Mouse (Mus musculus): ENCODE data around the gene Rsrc2. TPM values are rescaled to one million over a fixed set of nuclear protein-coding genes. Genes with fewer than 3 reads are reported as not detected.
"Not testable (repeated sequence)": the region's sequence is repeated elsewhere in the genome, so short reads cannot be mapped to it uniquely, and the experiment has no call there.

The Rsrc2 gene
- polyA plus RNA-seq, 1 experiment, result 18.4 TPM

DNA sequence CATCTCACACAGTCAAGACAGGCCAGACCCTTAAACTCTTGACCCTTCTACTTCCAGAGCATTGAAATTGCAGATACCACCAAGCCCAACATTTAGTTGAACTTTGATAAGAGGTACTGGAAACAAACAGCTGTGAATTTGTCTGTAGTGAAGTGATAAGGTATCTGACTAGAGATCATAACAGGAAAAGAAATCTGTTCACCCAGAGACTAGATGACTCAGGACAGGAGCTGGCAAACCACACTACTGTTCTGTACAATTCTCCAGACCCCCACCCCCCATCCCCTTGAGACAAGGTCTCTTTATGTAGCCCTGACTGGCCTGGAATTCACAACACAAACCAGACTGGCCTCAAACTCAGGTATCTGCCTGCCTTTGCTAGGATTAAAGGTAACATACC lies 3.0 kb downstream of the Rsrc2 start:
- H3K4me2 ChIP-seq (ENCODE audit: low read depth), result peak overlapping the region; percentile 92
- H3ac ChIP-seq (ENCODE audit: control insufficient read depth, insufficient read length), result no peak overlapping the region
- H3K4me3 ChIP-seq, result peak overlapping the region; percentile 96
- TF ChIP-seq MYOG (IDR thresholded peaks at IDR 0.05; ENCODE audit: control insufficient read depth in 1 of 3, insufficient read depth in 1 of 3, insufficient read length in 2 of 3, low read depth in 2 of 3) (no peak), E2F4 (IDR thresholded peaks at IDR 0.05; ENCODE audit: insufficient read depth) (no peak), POLR2A (IDR thresholded peaks at IDR 0.05; ENCODE audit: insufficient read length, low read depth) (no peak), MAX (IDR thresholded peaks at IDR 0.05; ENCODE audit: low read depth) (no peak)
- peaks cover 31% of the 10 kb centered on the region for H3K36me3 ChIP-seq (ENCODE audit: control insufficient read depth, insufficient read depth)
- H3K27me3 ChIP-seq (ENCODE audit: control insufficient read depth, insufficient read depth, insufficient read length), result no peaks in the 10 kb centered on the region
- peaks cover 85% of the 10 kb centered on the region for H3K79me2 ChIP-seq (ENCODE audit: control insufficient read depth, insufficient read depth)

DNA sequence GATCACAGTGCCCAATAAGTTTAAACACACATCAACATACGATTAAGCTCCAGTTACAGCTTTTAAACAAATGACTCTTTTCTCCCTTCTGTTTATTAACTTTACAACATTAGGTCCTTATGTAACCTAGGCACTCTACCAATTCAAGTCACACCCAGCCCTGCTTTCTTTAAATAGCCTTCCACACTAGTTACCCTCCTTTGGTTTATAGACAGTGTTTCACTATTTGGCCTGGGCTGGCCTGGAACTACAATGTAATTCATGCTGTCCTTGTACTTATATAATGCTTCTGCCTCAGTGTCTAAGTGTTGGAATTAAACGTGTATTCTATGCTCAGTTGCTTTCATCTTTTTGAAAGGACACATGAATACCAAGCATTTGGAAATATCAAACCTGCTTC lies 4.9 kb downstream of the Rsrc2 start:
- no peak overlapping the region for H3K4me3 ChIP-seq
- H3K79me2 ChIP-seq (ENCODE audit: control insufficient read depth, insufficient read depth), result peaks cover 87% of the 10 kb centered on the region
- H3K4me2 ChIP-seq (ENCODE audit: low read depth), result no peak overlapping the region
- no peak overlapping the region for H3ac ChIP-seq (ENCODE audit: control insufficient read depth, insufficient read length)
- TF ChIP-seq TCF12 (IDR thresholded peaks at IDR 0.05; ENCODE audit: insufficient read depth, poor library complexity, severe bottlenecking) (no peak), MYOD1 (IDR thresholded peaks at IDR 0.05; ENCODE audit: control insufficient read depth in 1 of 3, insufficient read length in 2 of 3, low read depth in 2 of 3) (no peak), SRF (IDR thresholded peaks at IDR 0.05; ENCODE audit: control insufficient read depth, insufficient read length, low read depth) (no peak), MAX (IDR thresholded peaks at IDR 0.05; ENCODE audit: low read depth) (no peak)
- peaks cover 43% of the 10 kb centered on the region for H3K36me3 ChIP-seq (ENCODE audit: control insufficient read depth, insufficient read depth)
- H3K27me3 ChIP-seq (ENCODE audit: control insufficient read depth, insufficient read depth, insufficient read length), result no peaks in the 10 kb centered on the region

DNA sequence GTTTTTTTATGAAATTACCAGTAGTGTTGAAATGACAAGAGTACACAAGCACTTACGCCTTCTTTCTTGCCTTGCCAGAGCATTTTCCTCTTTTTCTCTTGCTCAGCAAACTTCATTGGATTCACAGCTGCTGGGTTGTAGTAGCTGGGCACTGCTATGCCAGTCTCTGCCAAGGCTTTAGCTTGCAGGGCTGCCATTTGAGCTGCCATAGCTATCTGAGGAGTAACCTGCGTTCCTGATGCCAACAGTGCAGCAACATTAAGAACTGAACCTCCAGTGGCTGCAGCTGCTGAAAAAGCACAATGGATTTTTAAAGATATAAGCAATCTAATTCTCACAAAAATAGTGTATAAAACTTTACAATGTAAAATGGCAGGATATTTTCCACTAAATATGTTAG lies 18.2 kb downstream of the Rsrc2 start:
- no peaks in the 10 kb centered on the region for H3K27me3 ChIP-seq (ENCODE audit: control insufficient read depth, insufficient read depth, insufficient read length)
- H3K4me2 ChIP-seq (ENCODE audit: low read depth), result no peak overlapping the region
- peaks cover 13% of the 10 kb centered on the region for H3K79me2 ChIP-seq (ENCODE audit: control insufficient read depth, insufficient read depth)
- H3K36me3 ChIP-seq (ENCODE audit: control insufficient read depth, insufficient read depth), result peaks cover 82% of the 10 kb centered on the region
- TF ChIP-seq MYOG (IDR thresholded peaks at IDR 0.05; ENCODE audit: control insufficient read depth in 1 of 3, insufficient read depth in 1 of 3, insufficient read length in 2 of 3, low read depth in 2 of 3), result no peak
- TF ChIP-seq MAX (IDR thresholded peaks at IDR 0.05; ENCODE audit: low read depth), result no peak
- no peak for TF ChIP-seq TCF3 (IDR thresholded peaks at IDR 0.05; ENCODE audit: insufficient read length, low read depth)
- no peak for TF ChIP-seq E2F4 (IDR thresholded peaks at IDR 0.05; ENCODE audit: insufficient read depth)
- TF ChIP-seq USF1 (IDR thresholded peaks at IDR 0.05; ENCODE audit: low read depth), result no peak
- no peak for TF ChIP-seq POLR2A (IDR thresholded peaks at IDR 0.05; ENCODE audit: insufficient read length, low read depth)
- no peak for TF ChIP-seq POLR2AphosphoS2 (IDR thresholded peaks at IDR 0.05; ENCODE audit: insufficient read length, low read depth)
- TF ChIP-seq CEBPB (IDR thresholded peaks at IDR 0.05; ENCODE audit: insufficient read depth, poor library complexity, severe bottlenecking), result no peak
- TF ChIP-seq MYOD1 (IDR thresholded peaks at IDR 0.05; ENCODE audit: control insufficient read depth in 1 of 3, insufficient read length in 2 of 3, low read depth in 2 of 3), result no peak
- TF ChIP-seq SRF (IDR thresholded peaks at IDR 0.05; ENCODE audit: control insufficient read depth, insufficient read length, low read depth), result no peak
- TF ChIP-seq TCF12 (IDR thresholded peaks at IDR 0.05; ENCODE audit: insufficient read depth, poor library complexity, severe bottlenecking), result no peak
- no peak for TF ChIP-seq REST (IDR thresholded peaks at IDR 0.05; ENCODE audit: insufficient read depth, insufficient read length)
- no peak overlapping the region for H3ac ChIP-seq (ENCODE audit: control insufficient read depth, insufficient read length)
- H3K4me3 ChIP-seq, result no peak overlapping the region

DNA sequence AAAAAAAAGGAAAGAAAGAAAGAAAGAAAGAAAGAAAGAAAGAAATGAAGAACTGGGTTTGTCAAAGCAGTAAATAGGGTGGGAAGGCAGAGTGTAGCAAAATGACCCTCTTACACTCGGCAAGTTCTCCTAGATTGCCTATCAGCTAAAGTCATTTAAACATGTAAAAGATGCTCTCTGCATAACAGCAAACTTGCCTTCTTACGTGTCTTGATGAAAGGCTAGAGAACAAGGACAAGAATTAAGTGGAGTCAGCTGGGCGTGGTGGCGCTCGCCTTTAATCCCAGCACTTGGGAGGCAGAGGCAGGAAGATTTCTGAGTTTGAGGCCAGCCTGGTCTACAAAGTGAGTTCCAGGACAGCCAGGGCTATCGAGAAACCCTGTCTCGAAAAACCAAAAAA lies 25.4 kb downstream of the Rsrc2 start:
- H3K4me3 ChIP-seq; H3K4me2 ChIP-seq (ENCODE audit: low read depth); H3ac ChIP-seq (ENCODE audit: control insufficient read depth, insufficient read length); H3K27me3 ChIP-seq (ENCODE audit: control insufficient read depth, insufficient read depth, insufficient read length): not testable (repeated sequence)
- Histone ChIP-seq H3K36me3 (ENCODE audit: control insufficient read depth, insufficient read depth) (peaks cover 14% of the 10 kb centered on the region), H3K79me2 (ENCODE audit: control insufficient read depth, insufficient read depth) (peaks cover 16% of the 10 kb centered on the region)

DNA sequence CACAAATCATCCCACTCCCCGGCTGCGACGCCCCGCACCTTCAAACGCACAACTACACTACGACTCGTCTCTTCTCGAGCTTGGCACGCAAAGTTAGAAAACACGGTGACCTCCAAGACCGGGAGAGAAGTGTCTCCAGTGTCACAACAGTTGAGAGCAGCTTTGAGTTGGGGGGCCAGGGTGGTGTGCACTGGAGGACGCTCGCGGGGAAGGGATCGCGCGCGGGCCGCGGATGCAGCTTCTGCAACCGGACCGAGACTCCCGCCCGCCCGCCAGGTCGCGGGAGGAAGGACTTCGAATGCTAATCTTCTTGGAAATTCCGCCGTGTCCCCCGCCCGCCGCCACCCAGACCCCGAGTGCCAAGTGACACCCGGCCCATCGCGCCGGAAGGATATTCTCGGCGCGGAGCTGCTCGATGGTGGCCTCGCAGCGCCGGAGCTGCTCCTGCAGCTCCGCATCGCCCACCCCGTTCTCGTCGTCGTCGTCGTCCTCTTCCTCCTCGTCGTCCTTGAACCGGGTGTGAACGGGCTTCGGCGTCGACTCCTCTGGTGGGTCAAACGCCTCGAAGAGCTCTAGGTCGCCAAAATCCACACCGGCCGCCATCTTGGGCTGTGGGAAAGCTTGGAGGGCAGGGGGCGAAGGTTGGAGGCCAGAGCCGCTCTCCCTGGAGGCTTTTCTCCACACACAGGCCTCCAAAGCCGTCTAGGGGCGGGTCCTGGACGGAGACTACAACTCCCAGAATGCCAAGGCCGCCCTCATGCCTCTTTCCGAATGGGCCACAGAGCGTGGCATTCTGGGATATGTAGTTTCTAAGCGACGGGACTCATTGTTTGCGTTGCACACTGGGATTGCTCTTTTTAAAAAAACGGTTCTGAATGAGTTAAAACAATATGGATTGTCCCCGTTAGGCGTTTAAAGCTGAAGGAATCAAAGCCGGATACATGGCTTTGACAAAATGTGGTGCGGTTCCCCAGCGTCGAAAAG lies 28.6 kb downstream of the Rsrc2 start, which contains the start of gene Zcchc8:
Zcchc8 (minus strand) TSS at position 773 of the 984 bp plus-strand sequence.
- Histone ChIP-seq H3K36me3 (ENCODE audit: control insufficient read depth, insufficient read depth) (no peaks in the 10 kb centered on the region), H3ac (ENCODE audit: control insufficient read depth, insufficient read length) (peak within 1 kb of the TSS; percentile 58), H3K27me3 (ENCODE audit: control insufficient read depth, insufficient read depth, insufficient read length) (no peaks in the 10 kb centered on the region), H3K4me2 (ENCODE audit: low read depth) (peak within 1 kb of the TSS; percentile 97), H3K79me2 (ENCODE audit: control insufficient read depth, insufficient read depth) (peaks cover 39% of the 10 kb centered on the region), H3K4me3 (peak within 1 kb of the TSS; percentile 89)
- TF ChIP-seq TCF12 (IDR thresholded peaks at IDR 0.05; ENCODE audit: insufficient read depth, poor library complexity, severe bottlenecking) (no peak), POLR2A (IDR thresholded peaks at IDR 0.05; ENCODE audit: insufficient read length, low read depth) (peak; percentile 66), SRF (IDR thresholded peaks at IDR 0.05; ENCODE audit: control insufficient read depth, insufficient read length, low read depth) (no peak), TCF3 (IDR thresholded peaks at IDR 0.05; ENCODE audit: insufficient read length, low read depth) (no peak), POLR2AphosphoS2 (IDR thresholded peaks at IDR 0.05; ENCODE audit: insufficient read length, low read depth) (peak; percentile 41), CEBPB (IDR thresholded peaks at IDR 0.05; ENCODE audit: insufficient read depth, poor library complexity, severe bottlenecking) (no peak)
